Mouse (Mus musculus): Measurements from ENCODE around the gene Iffo1.
A peak's percentile ranks its signal among the peaks of the same experiment; 100 is the strongest.
"Not testable (repeated sequence)": the region's sequence is repeated elsewhere in the genome, so short reads cannot be mapped to it uniquely, and the experiment has no call there.

Iffo1 gene

DNA sequence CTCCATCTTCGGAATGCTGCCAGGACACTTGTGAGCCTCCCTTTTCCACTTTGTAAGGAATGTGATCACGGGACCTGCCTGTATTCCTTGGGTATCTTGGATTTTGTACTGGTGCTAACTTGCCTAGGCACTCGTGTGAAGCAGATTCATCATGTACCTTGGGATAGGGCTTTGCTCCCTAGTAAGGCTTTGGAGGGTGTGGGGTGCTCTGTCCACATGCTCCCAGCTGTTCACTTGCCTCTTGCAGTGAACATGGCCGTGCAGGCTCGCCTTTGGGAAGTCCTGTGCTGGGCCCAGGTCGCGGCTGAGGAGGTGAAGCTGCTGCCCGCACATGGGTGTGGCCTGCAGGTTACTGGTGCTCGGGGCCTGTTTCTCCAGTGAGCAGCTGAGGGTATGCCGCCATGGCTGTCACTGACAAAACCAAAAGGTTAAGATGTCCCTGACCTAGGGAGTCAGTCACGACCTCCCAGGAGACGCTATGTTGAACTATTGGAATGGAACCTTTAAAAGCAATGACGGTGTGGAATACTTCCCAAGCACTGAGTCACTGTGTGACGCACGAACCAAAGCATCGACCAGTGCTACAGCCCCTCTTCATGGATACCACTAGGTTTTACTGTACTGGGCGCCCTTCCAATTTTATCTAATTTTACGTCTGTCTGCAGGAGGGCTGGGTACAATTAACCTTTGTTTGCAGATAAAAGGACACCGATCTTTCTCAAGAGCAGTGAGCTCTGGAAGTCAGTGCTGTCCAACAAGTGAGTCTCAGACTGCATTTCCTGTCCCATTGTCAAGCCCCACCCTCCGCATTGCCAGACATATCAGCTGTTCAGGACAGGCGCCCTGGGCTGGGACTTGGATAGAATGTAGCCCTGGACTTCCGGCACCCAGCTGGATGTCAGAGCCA is 16.1 kb downstream of the Iffo1 start:
- peak; percentile 56 for DNase-seq (ENCODE audit: low spot score)

- DNase-seq (ENCODE audit: low spot score): peak; percentile 58
These were observed 16.9 kb downstream of the Iffo1 start for GRCm38 (mm10) chr6:125161971-125162370.

- DNase-seq (ENCODE audit: low spot score): not testable (repeated sequence)
These were observed 17.7 kb downstream of the Iffo1 start for GRCm38 (mm10) chr6:125162615-125163305.

DNA sequence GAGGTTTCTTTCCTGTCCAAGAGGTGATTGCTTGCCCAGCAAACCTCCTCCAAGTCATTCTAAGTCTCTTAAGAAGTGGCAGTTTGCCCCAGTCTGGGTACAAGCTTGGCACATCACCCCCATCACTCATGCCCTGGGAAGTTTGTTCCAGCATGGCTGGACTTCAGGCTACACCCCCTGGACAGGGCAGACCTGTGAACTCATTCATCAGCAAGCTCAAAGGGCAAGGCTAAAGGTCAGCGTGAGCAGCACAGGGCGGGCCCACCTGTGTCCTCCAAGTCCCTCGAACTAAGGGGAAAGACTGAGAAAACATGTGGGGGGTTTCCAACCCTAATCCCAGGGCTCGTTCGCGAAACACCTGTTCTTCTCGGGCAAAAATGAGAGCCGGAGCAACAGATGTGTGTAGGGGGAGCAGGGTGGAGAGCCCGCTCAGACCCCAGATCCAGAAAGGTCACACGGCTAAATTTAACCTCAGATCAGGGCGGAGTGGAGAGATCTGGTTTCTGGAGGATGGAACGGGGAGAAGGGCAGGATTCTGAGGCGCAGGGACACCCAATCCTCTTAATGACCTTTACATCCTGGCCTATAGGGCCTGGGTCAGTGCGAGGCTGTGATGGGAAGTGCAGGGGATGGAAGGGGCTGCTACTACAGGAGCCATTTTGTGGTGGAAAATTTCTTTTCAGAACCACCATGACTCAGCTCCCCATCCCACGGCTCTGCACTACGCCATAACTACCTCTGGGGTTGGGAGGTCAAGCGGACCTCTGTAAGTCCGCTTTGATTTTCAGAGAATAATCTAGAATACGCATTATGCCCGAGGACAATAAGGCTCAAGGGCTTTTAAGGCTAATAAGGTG is 19.0 kb downstream of the Iffo1 start:
- DNase-seq (ENCODE audit: low spot score): no peak

- peak; percentile 58 for DNase-seq (ENCODE audit: low spot score)
These were observed 19.8 kb downstream of the Iffo1 start for GRCm38 (mm10) chr6:125164672-125165327.

GRCm38 (mm10) chr6:125165328-125165891 is 20.4 kb downstream of the Iffo1 start:
- peak; percentile 92 for DNase-seq (ENCODE audit: low spot score)

- peak; percentile 72 for DNase-seq (ENCODE audit: low spot score)
These were observed 21.2 kb downstream of the Iffo1 start, which contains the start of gene Gapdh for GRCm38 (mm10) chr6:125166051-125166751. Gapdh (minus strand) TSS chr6:125166467.

- peak; percentile 29 for DNase-seq (ENCODE audit: low spot score)
These were observed 22.0 kb downstream of the Iffo1 start for GRCm38 (mm10) chr6:125166861-125167650.

DNA sequence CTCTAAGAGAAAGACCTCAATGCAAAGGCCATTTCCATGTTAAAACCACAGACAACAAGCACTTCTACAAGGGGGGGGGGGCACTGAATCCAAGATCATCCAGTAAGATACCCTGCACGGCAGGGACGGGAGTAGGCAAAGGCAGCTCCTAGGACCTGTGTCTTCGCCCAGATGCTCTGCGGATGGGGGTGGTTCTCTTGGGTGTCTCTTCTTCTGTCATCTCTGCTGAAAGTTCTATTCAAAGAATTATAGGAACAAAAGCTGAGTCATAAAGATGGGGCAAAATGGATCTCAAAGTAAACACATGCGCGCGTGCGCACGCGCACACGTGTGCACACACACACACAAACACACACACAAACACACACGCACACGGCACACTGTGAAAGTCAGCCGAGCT is 23.0 kb downstream of the Iffo1 start:
- DNase-seq (ENCODE audit: low spot score): no peak

- DNase-seq (ENCODE audit: low spot score): no peak
These were observed 25.2 kb downstream of the Iffo1 start for GRCm38 (mm10) chr6:125170194-125170593.

- no peak for DNase-seq (ENCODE audit: low spot score)
These were observed 27.4 kb downstream of the Iffo1 start for GRCm38 (mm10) chr6:125172474-125172873.

DNA sequence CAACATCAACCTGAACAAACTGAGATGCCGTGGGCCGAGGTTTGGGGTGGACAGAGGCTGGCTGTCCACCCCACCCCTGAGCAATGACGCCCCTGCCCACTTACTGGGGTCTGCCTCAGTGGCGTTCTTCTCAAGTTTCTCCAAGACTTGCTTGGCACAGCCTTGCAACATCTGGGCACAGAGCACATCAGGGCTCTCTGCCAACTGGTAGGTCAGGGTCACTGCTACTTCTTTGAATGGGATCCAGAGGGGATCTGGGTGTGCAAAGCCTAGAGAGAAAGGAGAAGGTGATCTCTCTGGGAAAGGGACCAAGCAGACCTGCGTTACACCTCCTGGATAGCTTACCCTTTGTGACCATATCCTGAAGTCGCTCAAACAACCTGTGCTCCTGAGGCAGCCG is 28.2 kb downstream of the Iffo1 start:
- no peak for DNase-seq (ENCODE audit: low spot score)

- no peak for DNase-seq (ENCODE audit: low spot score)
These were observed 30.4 kb downstream of the Iffo1 start for GRCm38 (mm10) chr6:125175469-125175868.

GRCm38 (mm10) chr6:125179601-125180000 is 34.6 kb downstream of the Iffo1 start:
- DNase-seq (ENCODE audit: low spot score): no peak

GRCm38 (mm10) chr6:125182133-125182532 is 37.1 kb downstream of the Iffo1 start:
- DNase-seq (ENCODE audit: low spot score): no peak

- DNase-seq (ENCODE audit: low spot score): no peak
These were observed 41.2 kb downstream of the Iffo1 start for GRCm38 (mm10) chr6:125186203-125186602.

GRCm38 (mm10) chr6:125190816-125191215 is 45.8 kb downstream of the Iffo1 start:
- no peak for DNase-seq (ENCODE audit: low spot score)

DNA sequence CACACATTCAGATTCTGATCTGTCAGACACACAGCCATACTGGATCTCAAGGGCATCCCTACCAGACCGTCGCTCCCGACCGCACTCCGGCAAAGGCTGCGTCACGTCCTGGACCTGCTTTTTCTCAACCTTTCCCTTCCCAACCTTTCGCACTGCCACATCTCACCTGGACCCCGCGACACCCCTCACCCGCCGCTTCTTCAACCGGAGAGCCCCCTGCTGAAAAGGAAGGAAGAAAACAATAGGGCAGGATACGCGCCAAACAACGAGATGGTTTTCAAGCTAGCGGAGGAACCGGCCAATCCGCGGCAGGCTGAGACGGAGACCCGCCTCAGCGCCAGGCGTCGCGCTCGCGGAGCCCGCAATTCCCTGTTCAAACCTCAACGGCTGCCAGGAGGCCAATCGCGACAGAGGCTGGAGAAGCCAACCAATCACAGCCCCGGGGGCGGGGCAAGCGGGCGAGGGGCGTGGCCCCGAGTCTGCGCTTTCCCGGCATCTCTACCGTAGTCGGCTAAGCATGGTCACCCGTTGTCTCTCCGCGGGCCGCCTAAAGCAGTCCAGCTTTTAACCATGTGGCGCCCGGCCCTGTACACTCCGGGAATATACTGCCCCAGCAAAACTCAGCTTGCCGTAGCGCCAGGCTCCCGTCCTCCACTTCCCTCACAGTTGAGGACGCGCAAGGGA is 46.4 kb downstream of the Iffo1 start, which contains the start of the genes Ncapd2 and Mrpl51:
Ncapd2 (minus strand) TSS at position 370 of the 684 bp plus-strand sequence.
Mrpl51 (plus strand) TSS at position 470 of the 684 bp plus-strand sequence.
- DNase-seq (ENCODE audit: low spot score): peak; percentile 95

All from urinary bladder, postnatal 25 days (tissue).